Mouse (Mus musculus) liver, adult 2 months (tissue): ENCODE measurements around the gene Adgra3.

Source experiments
- CTCF ChIP-seq: fragments of 200-500 bp; IDR thresholded peaks from 2 replicates; pipeline ENCODE4 v1.5.1; 2011; ENCODE audit warnings: low read depth, low read length, control low read depth
- POLR2A ChIP-seq: fragments of 200-500 bp; IDR thresholded peaks from 2 replicates; pipeline ENCODE4 v1.6.1; 2011; ENCODE audit warnings: low read length, control low read depth; ENCODE audit not compliant: insufficient read depth; ENCODE audit errors: extremely low read depth

DNA sequence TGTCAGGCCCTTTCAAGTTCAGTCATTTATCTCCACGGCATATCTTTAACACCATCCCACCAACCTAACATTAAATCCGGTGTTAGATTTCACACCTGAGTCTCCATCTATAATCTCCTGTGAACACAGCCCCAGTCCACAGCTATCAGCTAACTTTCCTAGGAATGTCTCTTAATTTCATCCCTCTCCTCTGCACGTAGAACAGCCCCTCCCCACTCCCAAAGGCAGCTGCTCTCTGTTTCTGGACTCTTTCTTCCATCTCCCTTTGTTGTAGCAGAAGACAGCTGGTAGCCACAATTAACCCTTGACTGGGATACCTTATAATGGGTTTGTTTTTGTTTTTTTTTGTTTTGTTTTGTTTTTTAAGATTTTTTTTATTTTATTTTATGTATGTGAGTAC is 8.8 kb downstream of the Adgra3 start:
- no peak for TF ChIP-seq POLR2A
- no peak for TF ChIP-seq CTCF
